Mouse (Mus musculus) hindbrain, embryonic 11.5 days (tissue): ENCODE measurements at regions not wholly inside any gene's neighbourhood (a gene's known extent, or its start where the extent isn't known, plus 50 kb on each side); places are given as distances from the start of the nearest gene placed in this dataset.

Source experiments
- ATAC-seq: fragments of 200-750 bp; cut with Nextera tagmentation; 2 replicates; pipeline ENCODE4 v1.8.0; 2017; ENCODE audit warnings: mild to moderate bottlenecking, moderate TSS enrichment, moderate library complexity; ENCODE audit not compliant: low FRiP score
- DNase-seq: peaks from one replicate; pipeline ENCODE4 v3.0.0-alpha.2; 2015; ENCODE audit warnings: low spot score
- H3K27ac ChIP-seq: fragments of 300-500 bp; sonication (generic); 2 replicates; pipeline ENCODE4 v1.5.1; 2014; ENCODE audit warnings: mild to moderate bottlenecking, low read depth, low read length
- H3K27me3 ChIP-seq: fragments of 300-500 bp; sonication (generic); 2 replicates; pipeline ENCODE4 v1.6.1; 2014; ENCODE audit warnings: mild to moderate bottlenecking, low read length, moderate library complexity, mixed read lengths; ENCODE audit not compliant: control insufficient read depth, insufficient read depth
- H3K36me3 ChIP-seq: fragments of 300-500 bp; sonication (generic); 2 replicates; pipeline ENCODE4 v1.6.1; 2014; ENCODE audit warnings: mild to moderate bottlenecking, low read length, moderate library complexity, mixed read lengths; ENCODE audit not compliant: control insufficient read depth, insufficient read depth
- H3K4me1 ChIP-seq: fragments of 300-500 bp; sonication (generic); replicated peaks from 2 replicates; pipeline ENCODE4 v1.6.1; 2014; ENCODE audit warnings: low read length, mixed read lengths; ENCODE audit not compliant: control insufficient read depth, insufficient read depth
- H3K4me2 ChIP-seq: fragments of 300-500 bp; sonication (generic); replicated peaks from 2 replicates; pipeline ENCODE4 v1.6.1; 2014; ENCODE audit warnings: mild to moderate bottlenecking, low read depth, low read length
- H3K4me3 ChIP-seq: fragments of 300-500 bp; sonication (generic); 2 replicates; pipeline ENCODE4 v1.5.1; 2014; ENCODE audit warnings: low read depth, low read length
- H3K9ac ChIP-seq: fragments of 300-500 bp; sonication (generic); 2 replicates; pipeline ENCODE4 v1.6.1; 2014; ENCODE audit warnings: low read depth, low read length
- H3K9me3 ChIP-seq: fragments of 300-500 bp; sonication (generic); 2 replicates; pipeline ENCODE4 v1.6.1; 2016; ENCODE audit warnings: low read length; ENCODE audit not compliant: control insufficient read depth
- WGBS: fragments of 180-500 bp; shearing (Covaris S2); extraction: QIAGEN DNeasy Blood & Tissue Kit; methylation state at CpG from one replicate; pipeline ENCODE4 v1.1.7; 2014; 5-methylcytosine and 5-hydroxymethylcytosine counted together

- ATAC-seq (no peak), DNase-seq (peak; percentile 29)
- no peak overlapping the region for H3K4me3 ChIP-seq
- no peaks in the 10 kb centered on the region for H3K36me3 ChIP-seq
- H3K4me2 ChIP-seq = no peak overlapping the region
- H3K9me3 ChIP-seq = no peaks in the 10 kb centered on the region
- H3K9ac ChIP-seq = no peak overlapping the region
- no peak overlapping the region for H3K27ac ChIP-seq
- H3K27me3 ChIP-seq = no peaks in the 10 kb centered on the region
- 10% methylated on average over 5 of the region's 5 CpGs for WGBS
- H3K4me1 ChIP-seq = peaks cover 3% of the 10 kb centered on the region; the same call in 1 of the 2 replicates
Observed at GRCm38 (mm10) chr3:35027898-35028297, 377.7 kb downstream of the Sox2 start.

GRCm38 (mm10) chr3:35029924-35030323 is 379.7 kb downstream of the Sox2 start:
- no peak overlapping the region for H3K4me2 ChIP-seq
- H3K27ac ChIP-seq = no peak overlapping the region
- peaks cover 3% of the 10 kb centered on the region; the same call in 1 of the 2 replicates for H3K4me1 ChIP-seq
- H3K36me3 ChIP-seq = no peaks in the 10 kb centered on the region
- no peak overlapping the region for H3K9ac ChIP-seq
- no peaks in the 10 kb centered on the region for H3K9me3 ChIP-seq
- H3K4me3 ChIP-seq = no peak overlapping the region
- WGBS = 92% methylated on average over 8 of the region's 8 CpGs
- DNase-seq (no peak), ATAC-seq (no peak)
- H3K27me3 ChIP-seq = no peaks in the 10 kb centered on the region

- H3K4me3 ChIP-seq = no peak overlapping the region
- H3K36me3 ChIP-seq = no peaks in the 10 kb centered on the region
- no peak for DNase-seq
- WGBS = 82% methylated on average over 8 of the region's 8 CpGs
- H3K9ac ChIP-seq = no peak overlapping the region
- no peaks in the 10 kb centered on the region for H3K27me3 ChIP-seq
- H3K9me3 ChIP-seq = no peaks in the 10 kb centered on the region
- no peak overlapping the region for H3K4me2 ChIP-seq
- no peak for ATAC-seq
- no peaks in the 10 kb centered on the region for H3K4me1 ChIP-seq
- no peak overlapping the region for H3K27ac ChIP-seq
Observed at GRCm38 (mm10) chr3:35033587-35033986, 383.4 kb downstream of the Sox2 start.

GRCm38 (mm10) chr3:35035234-35035633 is 385.0 kb downstream of the Sox2 start:
- H3K27ac ChIP-seq = no peak overlapping the region
- DNase-seq (no peak), ATAC-seq (no peak)
- H3K9me3 ChIP-seq = no peaks in the 10 kb centered on the region
- no peaks in the 10 kb centered on the region for H3K27me3 ChIP-seq
- no peak overlapping the region for H3K9ac ChIP-seq
- no peaks in the 10 kb centered on the region for H3K4me1 ChIP-seq
- no peak overlapping the region for H3K4me2 ChIP-seq
- WGBS = 95% methylated on average over 7 of the region's 7 CpGs
- no peaks in the 10 kb centered on the region for H3K36me3 ChIP-seq
- no peak overlapping the region for H3K4me3 ChIP-seq

- no peak overlapping the region for H3K27ac ChIP-seq
- H3K27me3 ChIP-seq = no peaks in the 10 kb centered on the region
- H3K9ac ChIP-seq = no peak overlapping the region
- no peak for DNase-seq
- H3K9me3 ChIP-seq = no peaks in the 10 kb centered on the region
- 75% methylated on average over 2 of the region's 2 CpGs for WGBS
- no peak overlapping the region for H3K4me3 ChIP-seq
- ATAC-seq = no peak
- H3K4me2 ChIP-seq = no peak overlapping the region
- H3K4me1 ChIP-seq = no peaks in the 10 kb centered on the region
- H3K36me3 ChIP-seq = no peaks in the 10 kb centered on the region
Observed at GRCm38 (mm10) chr3:35043705-35044104, 393.5 kb downstream of the Sox2 start.

- H3K4me3 ChIP-seq = no peak overlapping the region
- H3K9me3 ChIP-seq = no peaks in the 10 kb centered on the region
- WGBS = 29% methylated on average over 4 of the region's 4 CpGs
- ATAC-seq (no peak), DNase-seq (peak; percentile 34)
- no peaks in the 10 kb centered on the region for H3K36me3 ChIP-seq
- no peak overlapping the region for H3K9ac ChIP-seq
- peaks cover 8% of the 10 kb centered on the region for H3K4me1 ChIP-seq
- H3K4me2 ChIP-seq = no peak overlapping the region
- H3K27ac ChIP-seq = no peak overlapping the region
- H3K27me3 ChIP-seq = no peaks in the 10 kb centered on the region
Observed at GRCm38 (mm10) chr3:35059438-35059837, 409.2 kb downstream of the Sox2 start.

GRCm38 (mm10) chr3:35060042-35060441 is 409.8 kb downstream of the Sox2 start:
- Histone ChIP-seq H3K9ac (no peak overlapping the region), H3K27me3 (no peaks in the 10 kb centered on the region), H3K9me3 (no peaks in the 10 kb centered on the region), H3K27ac (peak overlapping the region; percentile 1; the same call in 1 of the 2 replicates), H3K36me3 (no peaks in the 10 kb centered on the region), H3K4me3 (no peak overlapping the region), H3K4me2 (0 out of 2 replicates have a peak overlapping the region, but pooled peaks have one; percentile 5), H3K4me1 (peaks cover 8% of the 10 kb centered on the region)
- DNase-seq (peak; percentile 42), ATAC-seq (no peak)
- 18% methylated on average over 10 of the region's 10 CpGs for WGBS

GRCm38 (mm10) chr3:35066824-35067223 is 416.6 kb downstream of the Sox2 start:
- ATAC-seq = no peak
- H3K27me3 ChIP-seq = no peaks in the 10 kb centered on the region
- WGBS = 70% methylated on average over 9 of the region's 9 CpGs

GRCm38 (mm10) chr3:35068586-35068985 is 418.4 kb downstream of the Sox2 start:
- Histone ChIP-seq H3K4me1 (no peaks in the 10 kb centered on the region), H3K27me3 (no peaks in the 10 kb centered on the region), H3K27ac (no peak overlapping the region), H3K9ac (no peak overlapping the region), H3K9me3 (no peaks in the 10 kb centered on the region), H3K4me3 (no peak overlapping the region), H3K36me3 (no peaks in the 10 kb centered on the region), H3K4me2 (no peak overlapping the region)
- WGBS = 95% methylated on average over 8 of the region's 8 CpGs
- ATAC-seq (no peak), DNase-seq (no peak)

More at GRCm38 (mm10) chr3:35066824-35067223, 416.6 kb downstream of the Sox2 start:
- no peak overlapping the region for H3K27ac ChIP-seq
- DNase-seq = no peak
- no peaks in the 10 kb centered on the region for H3K36me3 ChIP-seq
- no peaks in the 10 kb centered on the region for H3K9me3 ChIP-seq
- H3K4me2 ChIP-seq = no peak overlapping the region
- H3K9ac ChIP-seq = no peak overlapping the region
- H3K4me1 ChIP-seq = 0 out of 2 replicates have a peak, but pooled peaks cover 2% of the 10 kb centered on the region
- H3K4me3 ChIP-seq = no peak overlapping the region
